Mouse (Mus musculus): ENCODE data around the gene Tead1.

GRCm38 (mm10) chr7:112764921-112765320 is 85.8 kb downstream of the Tead1 start:
- TF ChIP-seq CTCF (IDR thresholded peaks at IDR 0.05; ENCODE audit: borderline replicate concordance, control insufficient read depth, extremely low read depth, insufficient read depth, low read length, poor library complexity) (no peak), POLR2A (IDR thresholded peaks at IDR 0.05; ENCODE audit: control insufficient read depth, extremely low read depth, insufficient read depth, low read length, poor library complexity) (no peak)
